Mouse (Mus musculus) intestine, embryonic 14.5 days (tissue): ENCODE results near the gene Chrnb4. TPM values are rescaled to one million over a fixed set of nuclear protein-coding genes. Genes with fewer than 3 reads are reported as not detected.

ENCODE experiments used
- ATAC-seq: fragments of 200-750 bp; cut with Nextera tagmentation; replicated peaks from 2 replicates; pipeline ENCODE4 v1.8.0; 2017; ENCODE audit warnings: low read depth, moderate number of reproducible peaks, moderate TSS enrichment, moderate library complexity; ENCODE audit not compliant: low FRiP score, low TSS enrichment
- DNase-seq: peaks from one replicate; pipeline ENCODE4 v3.0.0-alpha.2; 2018; ENCODE audit warnings: low spot score
- H3K27ac ChIP-seq: fragments of 300-500 bp; sonication (generic); 2 replicates; pipeline ENCODE4 v1.5.1; 2014; ENCODE audit warnings: low read depth, mild to moderate bottlenecking, control low read depth
- H3K27me3 ChIP-seq: fragments of 300-500 bp; sonication (generic); replicated peaks from 2 replicates; pipeline ENCODE4 v1.6.1; 2014; ENCODE audit warnings: low read length, control low read depth; ENCODE audit not compliant: control insufficient read depth, insufficient read depth
- H3K36me3 ChIP-seq: fragments of 300-500 bp; sonication (generic); 2 replicates; pipeline ENCODE4 v1.6.1; 2014; ENCODE audit warnings: low read length, control low read depth; ENCODE audit not compliant: control insufficient read depth, insufficient read depth
- H3K4me1 ChIP-seq: fragments of 300-500 bp; sonication (generic); replicated peaks from 2 replicates; pipeline ENCODE4 v1.6.1; 2014; ENCODE audit warnings: low read length, control low read depth, mixed read lengths; ENCODE audit not compliant: control insufficient read depth, insufficient read depth
- H3K4me2 ChIP-seq: fragments of 300-500 bp; sonication (generic); 2 replicates; pipeline ENCODE4 v1.6.1; 2014; ENCODE audit warnings: low read length
- H3K4me3 ChIP-seq: fragments of 300-500 bp; sonication (generic); 2 replicates; pipeline ENCODE4 v1.5.1; 2014; ENCODE audit warnings: low read depth, low read length, control low read depth, mixed read lengths
- H3K9ac ChIP-seq: fragments of 300-500 bp; sonication (generic); 2 replicates; pipeline ENCODE4 v1.6.1; 2014; ENCODE audit warnings: mild to moderate bottlenecking, low read length
- H3K9me3 ChIP-seq: fragments of 300-500 bp; sonication (generic); 2 replicates; pipeline ENCODE4 v1.6.1; 2016; ENCODE audit warnings: low read length, control low read depth; ENCODE audit not compliant: control insufficient read depth
- WGBS: fragments of 180-500 bp; shearing (Covaris S2); extraction: QIAGEN DNeasy Blood & Tissue Kit; methylation state at CpG from one replicate; pipeline ENCODE4 v1.1.7; 2014; 5-methylcytosine and 5-hydroxymethylcytosine counted together
- polyA plus RNA-seq: library from polyadenylated mRNA; unstranded; fragments of >200 nt; fragmentation: Nextera tagmentation; extraction: Ambion mirVana; gene quantifications from 2 replicates; pipeline ENCODE4 v1.2.1, GENCODE M21; 2014

Gene Chrnb4
- polyA plus RNA-seq, 1 experiment from 2014 or later: 11.9 TPM

- WGBS: 62% methylated on average over 6 of the region's 6 CpGs
- no peak overlapping the region for H3K4me3 ChIP-seq
- H3K9ac ChIP-seq: no peak overlapping the region
- no peaks in the 10 kb centered on the region for H3K4me1 ChIP-seq
- H3K36me3 ChIP-seq: no peaks in the 10 kb centered on the region
- no peak for DNase-seq
- no peak for ATAC-seq
- H3K27me3 ChIP-seq: peaks cover 11% of the 10 kb centered on the region
- no peak overlapping the region for H3K27ac ChIP-seq
- H3K4me2 ChIP-seq: no peak overlapping the region
- no peaks in the 10 kb centered on the region for H3K9me3 ChIP-seq
These were observed 17.0 kb downstream of the Chrnb4 start for GRCm38 (mm10) chr9:55031435-55032167.

GRCm38 (mm10) chr9:55026275-55026663, 22.3 kb downstream of the Chrnb4 start, which contains the start of gene Chrna3:
TSS of gene Chrna3 (minus strand) at chr9:55026562.
- DNase-seq (peak; percentile 76), ATAC-seq (peak; percentile 59)
- 1% methylated on average over 39 of the region's 39 CpGs for WGBS
- Histone ChIP-seq H3K9ac (peak within 1 kb of the TSS; percentile 27), H3K36me3 (no peaks in the 10 kb centered on the region), H3K4me3 (peak within 1 kb of the TSS; percentile 29), H3K27ac (peak within 1 kb of the TSS; percentile 38), H3K4me1 (0 out of 2 replicates have a peak, but pooled peaks cover 8% of the 10 kb centered on the region), H3K27me3 (peaks cover 37% of the 10 kb centered on the region), H3K9me3 (no peaks in the 10 kb centered on the region), H3K4me2 (peak within 1 kb of the TSS; percentile 46)

- WGBS: 11% methylated on average over 38 of the region's 38 CpGs
- no peak for DNase-seq
- Histone ChIP-seq H3K4me2 (peak overlapping the region; percentile 46), H3K4me1 (0 out of 2 replicates have a peak, but pooled peaks cover 8% of the 10 kb centered on the region), H3K9ac (peak overlapping the region; percentile 27), H3K4me3 (peak overlapping the region; percentile 29), H3K36me3 (no peaks in the 10 kb centered on the region), H3K27me3 (peaks cover 37% of the 10 kb centered on the region), H3K27ac (peak overlapping the region; percentile 38), H3K9me3 (no peaks in the 10 kb centered on the region)
- 0 out of 2 replicates have a peak, but pooled peaks have one; percentile 7 for ATAC-seq
These were observed 22.9 kb downstream of the Chrnb4 start for GRCm38 (mm10) chr9:55025534-55026274.

GRCm38 (mm10) chr9:55023902-55024583, 24.5 kb downstream of the Chrnb4 start:
- Histone ChIP-seq H3K9me3 (no peaks in the 10 kb centered on the region), H3K4me2 (peak overlapping the region; percentile 20; the same call in 1 of the 2 replicates), H3K9ac (no peak overlapping the region), H3K4me1 (0 out of 2 replicates have a peak, but pooled peaks cover 8% of the 10 kb centered on the region), H3K36me3 (no peaks in the 10 kb centered on the region), H3K27ac (no peak overlapping the region), H3K4me3 (no peak overlapping the region), H3K27me3 (peaks cover 37% of the 10 kb centered on the region)
- ATAC-seq (peak; percentile 4; the same call in 1 of the 2 replicates), DNase-seq (peak; percentile 96)
- 34% methylated on average over 13 of the region's 13 CpGs for WGBS

- H3K9ac ChIP-seq: no peak overlapping the region
- ATAC-seq: no peak
- 0 out of 2 replicates have a peak, but pooled peaks cover 8% of the 10 kb centered on the region for H3K4me1 ChIP-seq
- H3K9me3 ChIP-seq: no peaks in the 10 kb centered on the region
- H3K4me3 ChIP-seq: no peak overlapping the region
- WGBS: 77% methylated on average over 5 of the region's 5 CpGs
- peaks cover 37% of the 10 kb centered on the region for H3K27me3 ChIP-seq
- no peak overlapping the region for H3K4me2 ChIP-seq
- DNase-seq: no peak
- H3K36me3 ChIP-seq: no peaks in the 10 kb centered on the region
- no peak overlapping the region for H3K27ac ChIP-seq
These were observed 25.3 kb downstream of the Chrnb4 start for GRCm38 (mm10) chr9:55023326-55023725.

GRCm38 (mm10) chr9:55016926-55017325, 31.7 kb downstream of the Chrnb4 start:
- Histone ChIP-seq H3K9me3 (no peaks in the 10 kb centered on the region), H3K4me1 (no peaks in the 10 kb centered on the region), H3K27me3 (no peaks in the 10 kb centered on the region), H3K36me3 (no peaks in the 10 kb centered on the region), H3K27ac (no peak overlapping the region), H3K9ac (no peak overlapping the region), H3K4me3 (no peak overlapping the region), H3K4me2 (no peak overlapping the region)
- ATAC-seq (no peak), DNase-seq (no peak)
- WGBS: 75% methylated on average over 3 of the region's 3 CpGs

- WGBS: 28% methylated on average over 6 of the region's 6 CpGs
- Histone ChIP-seq H3K4me2 (no peak overlapping the region), H3K4me3 (no peak overlapping the region), H3K4me1 (no peaks in the 10 kb centered on the region), H3K27me3 (no peaks in the 10 kb centered on the region), H3K9me3 (no peaks in the 10 kb centered on the region), H3K36me3 (no peaks in the 10 kb centered on the region), H3K9ac (no peak overlapping the region), H3K27ac (no peak overlapping the region)
- no peak for DNase-seq
- ATAC-seq: no peak
These were observed 37.8 kb downstream of the Chrnb4 start for GRCm38 (mm10) chr9:55010588-55011350.

- WGBS: 80% methylated on average over 2 of the region's 2 CpGs
- no peak overlapping the region for H3K4me2 ChIP-seq
- H3K4me1 ChIP-seq: no peaks in the 10 kb centered on the region
- H3K4me3 ChIP-seq: no peak overlapping the region
- no peak for ATAC-seq
- H3K27ac ChIP-seq: no peak overlapping the region
- H3K36me3 ChIP-seq: no peaks in the 10 kb centered on the region
- no peaks in the 10 kb centered on the region for H3K9me3 ChIP-seq
- no peaks in the 10 kb centered on the region for H3K27me3 ChIP-seq
- H3K9ac ChIP-seq: no peak overlapping the region
- DNase-seq: no peak
These were observed 38.9 kb downstream of the Chrnb4 start for GRCm38 (mm10) chr9:55009692-55010091.
